Mouse (Mus musculus) embryonic facial prominence, embryonic 10.5 days (tissue): Measurements from ENCODE around the gene Kcna7. TPM values are rescaled to one million over a fixed set of nuclear protein-coding genes. Genes with fewer than 3 reads are reported as not detected.

ENCODE experiments used
- microRNA-seq: library from miRNA; unstranded; fragments of <30 nt; microRNA quantifications from one replicate; pipeline ENCODE4, GENCODE M21; 2017
- polyA plus RNA-seq: library from polyadenylated mRNA; unstranded; fragments of >200 nt; fragmentation: Nextera tagmentation; extraction: Ambion mirVana; gene quantifications from 2 replicates; pipeline ENCODE4 v1.2.1, GENCODE M21; 2016

Gene Kcna7
- polyA plus RNA-seq, 1 experiment from 2014 or later, result not detected

Small RNA genes lying within 50 kb of the gene (microRNA-seq; reads per million reads assigned to microRNA genes)
- 1.8 reads per million for gene Gm22133

Other genes with a start within 250 kb of the Kcna7 start
- gene Slc17a7, start 241.7 kb upstream of the Kcna7 start, polyA plus RNA-seq, result 0.74 and 1.2 TPM in 2 replicates
- gene Gfy, start 226.1 kb upstream of the Kcna7 start, polyA plus RNA-seq, result 0.10 and 0.29 TPM in 2 replicates
- gene Pth2, start 224.7 kb upstream of the Kcna7 start, polyA plus RNA-seq, result not detected in 2 replicates
- gene Ccdc155, start 200.8 kb upstream of the Kcna7 start, polyA plus RNA-seq, result 0.62 and 0.67 TPM in 2 replicates
- gene Dkkl1, start 193.5 kb upstream of the Kcna7 start, polyA plus RNA-seq, result 1.2 and 2.0 TPM in 2 replicates
- gene Tead2, start 189.9 kb upstream of the Kcna7 start, polyA plus RNA-seq, result 394 and 421 TPM in 2 replicates
- 0.50 and 0.88 TPM in 2 replicates for gene Cd37, start 166.5 kb upstream of the Kcna7 start, polyA plus RNA-seq
- 0.28 and 0.32 TPM in 2 replicates for gene Slc6a16, start 164.6 kb upstream of the Kcna7 start, polyA plus RNA-seq
- not detected in 2 replicates for gene Slc6a21, start 128.1 kb upstream of the Kcna7 start, polyA plus RNA-seq
- 10.6 and 11.3 TPM in 2 replicates for gene Trpm4, start 71.9 kb upstream of the Kcna7 start, polyA plus RNA-seq
- gene Hrc, start 70.4 kb upstream of the Kcna7 start, polyA plus RNA-seq, result 0.31 and 0.64 TPM in 2 replicates
- gene Ppfia3, start 38.6 kb upstream of the Kcna7 start, polyA plus RNA-seq, result 5.8 and 7.1 TPM in 2 replicates
- gene Lin7b, start 35.1 kb upstream of the Kcna7 start, polyA plus RNA-seq, result 0.24 and 1.2 TPM in 2 replicates
- gene Snrnp70, start 9.9 kb upstream of the Kcna7 start, polyA plus RNA-seq, result 285 and 287 TPM in 2 replicates
- 2.8 TPM in 2 replicates for gene Ntf5, start 8.0 kb downstream of the Kcna7 start, polyA plus RNA-seq
- 0.24 and 0.70 TPM in 2 replicates for gene Lhb, start 15.2 kb downstream of the Kcna7 start, polyA plus RNA-seq
- gene Gys1, start 29.2 kb downstream of the Kcna7 start, polyA plus RNA-seq, result 44.2 and 45.5 TPM in 2 replicates
- gene Ruvbl2, start 32.4 kb downstream of the Kcna7 start, polyA plus RNA-seq, result 227 TPM in 2 replicates
- 5,460 and 5,734 TPM in 2 replicates for gene Ftl1, start 54.2 kb downstream of the Kcna7 start, polyA plus RNA-seq
- 243 and 247 TPM in 2 replicates for gene Bax, start 61.2 kb downstream of the Kcna7 start, polyA plus RNA-seq
- 0.93 and 1.4 TPM in 2 replicates for gene Tulp2, start 76.2 kb downstream of the Kcna7 start, polyA plus RNA-seq
- gene Gm45808, start 81.2 kb downstream of the Kcna7 start, polyA plus RNA-seq, result not detected in 2 replicates
- gene Dhdh, start 83.2 kb downstream of the Kcna7 start, polyA plus RNA-seq, result 5.7 and 7.4 TPM in 2 replicates
- gene Nucb1, start 104.8 kb downstream of the Kcna7 start, polyA plus RNA-seq, result 115 and 123 TPM in 2 replicates
- 18.6 and 21.6 TPM in 2 replicates for gene Ppp1r15a, start 120.6 kb downstream of the Kcna7 start, polyA plus RNA-seq
- gene Plekha4, start 120.7 kb downstream of the Kcna7 start, polyA plus RNA-seq, result 1.9 and 2.3 TPM in 2 replicates
- 0.87 and 0.92 TPM in 2 replicates for gene Hsd17b14, start 149.2 kb downstream of the Kcna7 start, polyA plus RNA-seq
- 51.1 and 51.9 TPM in 2 replicates for gene Bcat2, start 164.5 kb downstream of the Kcna7 start, polyA plus RNA-seq
- not detected in 2 replicates for gene Fgf21, start 209.8 kb downstream of the Kcna7 start, polyA plus RNA-seq
- 0.07 and 0.44 TPM in 2 replicates for gene Fut1, start 211.6 kb downstream of the Kcna7 start, polyA plus RNA-seq
- 0.07 and 0.10 TPM in 2 replicates for gene Izumo1, start 216.2 kb downstream of the Kcna7 start, polyA plus RNA-seq
- 6.5 and 6.8 TPM in 2 replicates for gene Rasip1, start 221.8 kb downstream of the Kcna7 start, polyA plus RNA-seq
- gene Mamstr, start 234.3 kb downstream of the Kcna7 start, polyA plus RNA-seq, result 1.3 and 3.1 TPM in 2 replicates